Mouse (Mus musculus): ENCODE results near the gene Pramel7. TPM values are rescaled to one million over a fixed set of nuclear protein-coding genes. Genes with fewer than 3 reads are reported as not detected.

The Pramel7 gene
- polyA plus RNA-seq, 1 experiment from 2014 or later, result not detected

GRCm38 (mm10) chr2:87506265-87506664, 9.4 kb upstream of the Pramel7 start, which contains the start of gene Pramel6:
Gene Pramel6, plus strand, starts transcription at chr2:87506565.
- no peaks in the 10 kb centered on the region for H3K36me3 ChIP-seq (ENCODE audit: control insufficient read depth, insufficient read depth, low read length)
- no peak within 1 kb of the TSS for H3K27ac ChIP-seq (ENCODE audit: low read length)
- no peaks in the 10 kb centered on the region; the same call in 1 of the 2 replicates for H3K9me3 ChIP-seq (ENCODE audit: control insufficient read depth, low read length)
- H3K4me3 ChIP-seq (ENCODE audit: low read length), result no peak within 1 kb of the TSS
- no peak within 1 kb of the TSS for H3K4me2 ChIP-seq (ENCODE audit: low read depth, low read length)
- no peaks in the 10 kb centered on the region for H3K4me1 ChIP-seq (replicated peaks; ENCODE audit: control insufficient read depth, insufficient read depth, low read length)
- WGBS, result 76% methylated on average over 6 of the region's 6 CpGs
- ATAC-seq (ENCODE audit: low read depth), result no peak
- H3K27me3 ChIP-seq (ENCODE audit: control insufficient read depth, insufficient read depth, low read depth, low read length), result no peaks in the 10 kb centered on the region
- H3K9ac ChIP-seq (ENCODE audit: low read length), result no peak within 1 kb of the TSS

GRCm38 (mm10) chr2:87482276-87482675, 14.6 kb downstream of the Pramel7 start:
- no peaks in the 10 kb centered on the region for H3K4me1 ChIP-seq (replicated peaks; ENCODE audit: control insufficient read depth, insufficient read depth, low read length)
- no peak overlapping the region for H3K9ac ChIP-seq (ENCODE audit: low read length)
- WGBS, result 60% methylated on average over 2 of the region's 2 CpGs
- H3K36me3 ChIP-seq (ENCODE audit: control insufficient read depth, insufficient read depth, low read length), result no peaks in the 10 kb centered on the region
- H3K27ac ChIP-seq (ENCODE audit: low read length), result no peak overlapping the region
- H3K4me3 ChIP-seq (ENCODE audit: low read length), result no peak overlapping the region
- ATAC-seq (ENCODE audit: low read depth), result no peak
- no peak overlapping the region for H3K4me2 ChIP-seq (ENCODE audit: low read depth, low read length)
- H3K9me3 ChIP-seq (ENCODE audit: control insufficient read depth, low read length), result no peaks in the 10 kb centered on the region
- H3K27me3 ChIP-seq (ENCODE audit: control insufficient read depth, insufficient read depth, low read depth, low read length), result no peaks in the 10 kb centered on the region

GRCm38 (mm10) chr2:87481158-87481557, 15.7 kb downstream of the Pramel7 start:
- ATAC-seq (ENCODE audit: low read depth), result no peak
- Histone ChIP-seq H3K9me3 (ENCODE audit: control insufficient read depth, low read length) (no peaks in the 10 kb centered on the region), H3K4me1 (replicated peaks; ENCODE audit: control insufficient read depth, insufficient read depth, low read length) (no peaks in the 10 kb centered on the region), H3K9ac (ENCODE audit: low read length) (no peak overlapping the region), H3K4me3 (ENCODE audit: low read length) (no peak overlapping the region), H3K27ac (ENCODE audit: low read length) (no peak overlapping the region), H3K4me2 (ENCODE audit: low read depth, low read length) (no peak overlapping the region), H3K27me3 (ENCODE audit: control insufficient read depth, insufficient read depth, low read depth, low read length) (no peaks in the 10 kb centered on the region), H3K36me3 (ENCODE audit: control insufficient read depth, insufficient read depth, low read length) (no peaks in the 10 kb centered on the region)
- 69% methylated on average over 4 of the region's 4 CpGs for WGBS

- Histone ChIP-seq H3K4me1 (replicated peaks; ENCODE audit: control insufficient read depth, insufficient read depth, low read length) (no peaks in the 10 kb centered on the region), H3K4me2 (ENCODE audit: low read depth, low read length) (no peak overlapping the region), H3K4me3 (ENCODE audit: low read length) (no peak overlapping the region), H3K9ac (ENCODE audit: low read length) (no peak overlapping the region), H3K36me3 (ENCODE audit: control insufficient read depth, insufficient read depth, low read length) (no peaks in the 10 kb centered on the region), H3K27ac (ENCODE audit: low read length) (no peak overlapping the region), H3K27me3 (ENCODE audit: control insufficient read depth, insufficient read depth, low read depth, low read length) (no peaks in the 10 kb centered on the region), H3K9me3 (ENCODE audit: control insufficient read depth, low read length) (no peaks in the 10 kb centered on the region)
- ATAC-seq (ENCODE audit: low read depth), result no peak
Observed at GRCm38 (mm10) chr2:87480207-87480606, 16.7 kb downstream of the Pramel7 start.

GRCm38 (mm10) chr2:87461769-87462168, 35.1 kb downstream of the Pramel7 start:
- Histone ChIP-seq H3K27me3 (ENCODE audit: control insufficient read depth, insufficient read depth, low read depth, low read length) (no peaks in the 10 kb centered on the region), H3K36me3 (ENCODE audit: control insufficient read depth, insufficient read depth, low read length) (no peaks in the 10 kb centered on the region), H3K4me2 (ENCODE audit: low read depth, low read length) (no peak overlapping the region), H3K4me1 (replicated peaks; ENCODE audit: control insufficient read depth, insufficient read depth, low read length) (no peaks in the 10 kb centered on the region), H3K9ac (ENCODE audit: low read length) (no peak overlapping the region), H3K4me3 (ENCODE audit: low read length) (no peak overlapping the region), H3K27ac (ENCODE audit: low read length) (no peak overlapping the region), H3K9me3 (ENCODE audit: control insufficient read depth, low read length) (no peaks in the 10 kb centered on the region)
- WGBS, result 82% methylated on average over 4 of the region's 4 CpGs
- ATAC-seq (ENCODE audit: low read depth), result no peak

- H3K4me1 ChIP-seq (replicated peaks; ENCODE audit: control insufficient read depth, insufficient read depth, low read length), result no peaks in the 10 kb centered on the region
- no peak within 1 kb of the TSS for H3K9ac ChIP-seq (ENCODE audit: low read length)
Observed at GRCm38 (mm10) chr2:87453662-87454061, 43.2 kb downstream of the Pramel7 start, which contains the start of gene Olfr1126. Gene Olfr1126, plus strand, starts transcription at chr2:87453962.

More at GRCm38 (mm10) chr2:87453662-87454061, 43.2 kb downstream of the Pramel7 start, which contains the start of gene Olfr1126:
- no peaks in the 10 kb centered on the region for H3K36me3 ChIP-seq (ENCODE audit: control insufficient read depth, insufficient read depth, low read length)
- no peak within 1 kb of the TSS for H3K27ac ChIP-seq (ENCODE audit: low read length)
- no peaks in the 10 kb centered on the region for H3K9me3 ChIP-seq (ENCODE audit: control insufficient read depth, low read length)
- H3K27me3 ChIP-seq (ENCODE audit: control insufficient read depth, insufficient read depth, low read depth, low read length), result no peaks in the 10 kb centered on the region
- H3K4me2 ChIP-seq (ENCODE audit: low read depth, low read length), result no peak within 1 kb of the TSS
- ATAC-seq (ENCODE audit: low read depth), result no peak
- H3K4me3 ChIP-seq (ENCODE audit: low read length), result no peak within 1 kb of the TSS

Other genes with a start within 250 kb of the Pramel7 start
- not detected in 2 replicates for gene Olfr1115, start 249.1 kb downstream of the Pramel7 start, polyA plus RNA-seq (2015; fragmentation: Nextera tagmentation; extraction: Ambion mirVana)
- not detected in 2 replicates for gene Olfr1116, start 229.6 kb downstream of the Pramel7 start, polyA plus RNA-seq (2015; fragmentation: Nextera tagmentation; extraction: Ambion mirVana)
- not detected in 2 replicates for gene Olfr1118, start 189.5 kb downstream of the Pramel7 start, polyA plus RNA-seq (2015; fragmentation: Nextera tagmentation; extraction: Ambion mirVana)
- gene Olfr1120, start 142.3 kb downstream of the Pramel7 start, polyA plus RNA-seq (2015; fragmentation: Nextera tagmentation; extraction: Ambion mirVana), result not detected in 2 replicates
- not detected in 2 replicates for gene Olfr1121, start 127.2 kb downstream of the Pramel7 start, polyA plus RNA-seq (2015; fragmentation: Nextera tagmentation; extraction: Ambion mirVana)
- not detected in 2 replicates for gene Olfr1122, start 111.2 kb downstream of the Pramel7 start, polyA plus RNA-seq (2015; fragmentation: Nextera tagmentation; extraction: Ambion mirVana)
- not detected in 2 replicates for gene Olfr1123, start 80.5 kb downstream of the Pramel7 start, polyA plus RNA-seq (2015; fragmentation: Nextera tagmentation; extraction: Ambion mirVana)
- 0.06 TPM in 1 of 2 replicates, not detected in the other for gene Olfr1124, start 66.8 kb downstream of the Pramel7 start, polyA plus RNA-seq (2015; fragmentation: Nextera tagmentation; extraction: Ambion mirVana)
- gene Olfr1126, start 43.1 kb downstream of the Pramel7 start, polyA plus RNA-seq (2015; fragmentation: Nextera tagmentation; extraction: Ambion mirVana), result not detected in 2 replicates
- gene Pramel6, start 9.5 kb upstream of the Pramel7 start, polyA plus RNA-seq (2015; fragmentation: Nextera tagmentation; extraction: Ambion mirVana), result not detected in 2 replicates
- gene Olfr153, start 34.7 kb upstream of the Pramel7 start, polyA plus RNA-seq (2015; fragmentation: Nextera tagmentation; extraction: Ambion mirVana), result not detected in 2 replicates
- gene Olfr1128, start 48.4 kb upstream of the Pramel7 start, polyA plus RNA-seq (2015; fragmentation: Nextera tagmentation; extraction: Ambion mirVana), result not detected in 2 replicates
- gene Olfr1129, start 76.8 kb upstream of the Pramel7 start, polyA plus RNA-seq (2015; fragmentation: Nextera tagmentation; extraction: Ambion mirVana), result not detected in 2 replicates
- not detected in 2 replicates for gene Olfr1130, start 109.1 kb upstream of the Pramel7 start, polyA plus RNA-seq (2015; fragmentation: Nextera tagmentation; extraction: Ambion mirVana)
- not detected in 2 replicates for gene Olfr1131, start 130.0 kb upstream of the Pramel7 start, polyA plus RNA-seq (2015; fragmentation: Nextera tagmentation; extraction: Ambion mirVana)
- gene Olfr1132, start 140.4 kb upstream of the Pramel7 start, polyA plus RNA-seq (2015; fragmentation: Nextera tagmentation; extraction: Ambion mirVana), result not detected in 2 replicates
- gene Olfr1133, start 150.3 kb upstream of the Pramel7 start, polyA plus RNA-seq (2015; fragmentation: Nextera tagmentation; extraction: Ambion mirVana), result not detected in 2 replicates
- not detected in 2 replicates for gene Olfr1134, start 161.4 kb upstream of the Pramel7 start, polyA plus RNA-seq (2015; fragmentation: Nextera tagmentation; extraction: Ambion mirVana)
- gene Olfr1135, start 176.6 kb upstream of the Pramel7 start, polyA plus RNA-seq (2015; fragmentation: Nextera tagmentation; extraction: Ambion mirVana), result not detected in 2 replicates
- gene Olfr1136, start 196.9 kb upstream of the Pramel7 start, polyA plus RNA-seq (2015; fragmentation: Nextera tagmentation; extraction: Ambion mirVana), result not detected in 2 replicates
- not detected in 2 replicates for gene Olfr1137, start 216.1 kb upstream of the Pramel7 start, polyA plus RNA-seq (2015; fragmentation: Nextera tagmentation; extraction: Ambion mirVana)
- not detected in 2 replicates for gene Olfr1138, start 242.9 kb upstream of the Pramel7 start, polyA plus RNA-seq (2015; fragmentation: Nextera tagmentation; extraction: Ambion mirVana)
- gene Olfr1140, start 246.7 kb upstream of the Pramel7 start, polyA plus RNA-seq (2015; fragmentation: Nextera tagmentation; extraction: Ambion mirVana), result not detected in 2 replicates